Mouse (Mus musculus) kidney, adult 2 months (tissue): ENCODE results near the gene Kcnj14.

ENCODE experiments used
- CTCF ChIP-seq: fragments of 200-500 bp; conservative IDR thresholded peaks from 2 replicates; pipeline ENCODE4 v1.5.1; 2011; ENCODE audit warnings: low read depth, mild to moderate bottlenecking, control low read depth, low read length, moderate library complexity, mixed read lengths; ENCODE audit not compliant: insufficient read depth, insufficient read length
- POLR2A ChIP-seq: fragments of 200-500 bp; IDR thresholded peaks from one replicate; pipeline ENCODE4 v1.6.1; 2011; ENCODE audit warnings: low read depth, low read length, control low read depth

- TF ChIP-seq CTCF (no peak), POLR2A (no peak)
These were observed 48.7 kb upstream of the Kcnj14 start for GRCm38 (mm10) chr7:45873061-45873947.
